Mouse (Mus musculus): ENCODE data around the gene Utp18. TPM values are rescaled to one million over a fixed set of nuclear protein-coding genes. Genes with fewer than 3 reads are reported as not detected.
A peak's percentile ranks its signal among the peaks of the same experiment; 100 is the strongest.

Gene Utp18
- polyA plus RNA-seq, 1 experiment = 3.9 TPM

DNA sequence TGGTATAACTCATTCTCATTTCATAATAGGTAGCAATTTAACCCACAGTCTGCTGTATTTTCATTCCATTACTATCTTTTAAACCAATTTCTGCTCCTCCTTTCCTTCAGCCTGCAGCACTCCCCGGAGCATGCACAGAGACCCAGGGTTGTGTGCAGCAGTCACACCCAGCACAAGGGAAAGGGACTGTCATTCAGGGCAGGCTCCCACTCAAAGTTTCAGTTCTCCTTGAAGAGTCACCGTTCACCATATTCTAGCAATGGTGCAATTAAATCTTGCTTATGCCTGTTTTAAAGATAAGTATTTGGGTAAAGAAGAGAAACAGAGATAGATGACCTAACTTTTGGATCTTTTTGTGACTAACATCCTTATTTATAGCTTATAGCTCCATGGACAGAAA is 24.4 kb downstream of the Utp18 start:
- no peak overlapping the region for H3K4me3 ChIP-seq (ENCODE audit: insufficient read depth, low read depth, low read length)
- H3K27ac ChIP-seq (ENCODE audit: insufficient read depth, low read depth, low read length) = no peak overlapping the region
- peaks cover 6% of the 10 kb centered on the region for H3K36me3 ChIP-seq (ENCODE audit: control insufficient read depth, insufficient read depth, low read length)
- DNase-seq = no peak
- no peaks in the 10 kb centered on the region for H3K27me3 ChIP-seq (replicated peaks; ENCODE audit: control insufficient read depth, insufficient read depth, low read length)
- no peaks in the 10 kb centered on the region for H3K4me1 ChIP-seq (ENCODE audit: control insufficient read depth, insufficient read depth, low read length)
- TF ChIP-seq CTCF (conservative IDR thresholded peaks at IDR 0.05; ENCODE audit: insufficient read depth, insufficient read length, low read depth, low read length) (no peak), POLR2A (IDR thresholded peaks at IDR 0.05; ENCODE audit: low read depth, low read length) (no peak)
- 80% methylated on average over 2 of the region's 2 CpGs for WGBS

GRCm38 (mm10) chr11:93860540-93861172 is 24.9 kb downstream of the Utp18 start:
- Histone ChIP-seq H3K4me3 (ENCODE audit: insufficient read depth, low read depth, low read length) (no peak overlapping the region), H3K27ac (ENCODE audit: insufficient read depth, low read depth, low read length) (no peak overlapping the region), H3K4me1 (ENCODE audit: control insufficient read depth, insufficient read depth, low read length) (no peaks in the 10 kb centered on the region), H3K36me3 (ENCODE audit: control insufficient read depth, insufficient read depth, low read length) (peaks cover 6% of the 10 kb centered on the region), H3K27me3 (replicated peaks; ENCODE audit: control insufficient read depth, insufficient read depth, low read length) (no peaks in the 10 kb centered on the region)
- no peak for TF ChIP-seq CTCF (conservative IDR thresholded peaks at IDR 0.05; ENCODE audit: insufficient read depth, insufficient read length, low read depth, low read length)
- no peak for TF ChIP-seq POLR2A (IDR thresholded peaks at IDR 0.05; ENCODE audit: low read depth, low read length)
- WGBS = 91% methylated on average over 1 of the region's 1 CpGs
- no peak for DNase-seq

- H3K27ac ChIP-seq (ENCODE audit: insufficient read depth, low read depth, low read length) = no peak overlapping the region
- H3K4me1 ChIP-seq (ENCODE audit: control insufficient read depth, insufficient read depth, low read length) = no peaks in the 10 kb centered on the region
- H3K4me3 ChIP-seq (ENCODE audit: insufficient read depth, low read depth, low read length) = no peak overlapping the region
- TF ChIP-seq CTCF (conservative IDR thresholded peaks at IDR 0.05; ENCODE audit: insufficient read depth, insufficient read length, low read depth, low read length) (peak; percentile 78), POLR2A (IDR thresholded peaks at IDR 0.05; ENCODE audit: low read depth, low read length) (no peak)
- 7% methylated on average over 6 of the region's 6 CpGs for WGBS
- peak; percentile 71 for DNase-seq
- H3K36me3 ChIP-seq (ENCODE audit: control insufficient read depth, insufficient read depth, low read length) = peaks cover 3% of the 10 kb centered on the region
- H3K27me3 ChIP-seq (replicated peaks; ENCODE audit: control insufficient read depth, insufficient read depth, low read length) = no peaks in the 10 kb centered on the region
Measured at GRCm38 (mm10) chr11:93856284-93856955, 29.1 kb downstream of the Utp18 start.

DNA sequence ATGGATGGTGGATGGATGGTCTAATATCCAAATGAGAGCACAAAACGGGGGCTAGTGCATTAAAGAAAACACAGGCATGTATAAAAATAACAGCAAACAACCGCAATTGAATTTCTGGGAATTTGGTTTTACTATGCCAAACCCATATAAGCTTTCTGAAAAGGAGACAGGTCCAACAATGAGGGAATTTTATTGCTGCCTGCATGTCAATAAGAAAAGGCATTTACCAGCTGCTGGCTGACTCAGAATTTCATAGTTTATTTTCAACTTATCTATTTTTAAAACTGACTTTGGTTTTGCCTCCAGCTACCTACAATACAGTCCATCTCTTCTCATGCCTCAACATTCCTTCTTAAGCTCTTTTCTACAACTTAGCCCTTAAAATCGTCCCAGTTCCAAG is 33.0 kb downstream of the Utp18 start:
- Histone ChIP-seq H3K36me3 (ENCODE audit: control insufficient read depth, insufficient read depth, low read length) (no peaks in the 10 kb centered on the region), H3K27ac (ENCODE audit: insufficient read depth, low read depth, low read length) (no peak overlapping the region), H3K27me3 (replicated peaks; ENCODE audit: control insufficient read depth, insufficient read depth, low read length) (no peaks in the 10 kb centered on the region), H3K4me3 (ENCODE audit: insufficient read depth, low read depth, low read length) (no peak overlapping the region), H3K4me1 (ENCODE audit: control insufficient read depth, insufficient read depth, low read length) (no peaks in the 10 kb centered on the region)
- 75% methylated on average over 3 of the region's 3 CpGs for WGBS
- TF ChIP-seq POLR2A (IDR thresholded peaks at IDR 0.05; ENCODE audit: low read depth, low read length) (no peak), CTCF (conservative IDR thresholded peaks at IDR 0.05; ENCODE audit: insufficient read depth, insufficient read length, low read depth, low read length) (no peak)
- no peak for DNase-seq

DNA sequence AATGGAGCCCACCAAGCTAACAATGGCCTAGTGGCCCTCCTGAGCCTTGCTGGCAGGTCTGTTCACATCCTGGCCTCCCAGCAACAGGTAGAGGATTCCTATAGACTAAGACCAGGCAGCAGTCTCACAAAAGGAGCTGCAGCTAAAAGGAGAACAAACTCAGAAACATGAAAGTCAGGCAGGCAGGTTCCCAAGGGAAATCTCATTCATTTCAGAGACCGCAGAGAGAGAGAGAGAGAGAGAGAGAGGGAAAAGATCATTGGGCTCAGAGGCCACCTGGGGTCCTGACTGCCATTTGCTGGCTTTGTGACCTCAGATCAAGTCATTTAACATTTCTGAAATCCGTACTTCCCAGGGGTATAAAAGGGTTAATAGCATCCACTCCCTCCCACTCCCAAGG is 38.2 kb downstream of the Utp18 start:
- WGBS = 28% methylated on average over 2 of the region's 2 CpGs
- H3K4me1 ChIP-seq (ENCODE audit: control insufficient read depth, insufficient read depth, low read length) = no peaks in the 10 kb centered on the region
- TF ChIP-seq CTCF (conservative IDR thresholded peaks at IDR 0.05; ENCODE audit: insufficient read depth, insufficient read length, low read depth, low read length) (no peak), POLR2A (IDR thresholded peaks at IDR 0.05; ENCODE audit: low read depth, low read length) (no peak)
- H3K27me3 ChIP-seq (replicated peaks; ENCODE audit: control insufficient read depth, insufficient read depth, low read length) = no peaks in the 10 kb centered on the region
- H3K4me3 ChIP-seq (ENCODE audit: insufficient read depth, low read depth, low read length) = no peak overlapping the region
- no peak overlapping the region for H3K27ac ChIP-seq (ENCODE audit: insufficient read depth, low read depth, low read length)
- DNase-seq = no peak
- H3K36me3 ChIP-seq (ENCODE audit: control insufficient read depth, insufficient read depth, low read length) = no peaks in the 10 kb centered on the region

GRCm38 (mm10) chr11:93835800-93836199 is 49.8 kb downstream of the Utp18 start:
- Histone ChIP-seq H3K4me1 (ENCODE audit: control insufficient read depth, insufficient read depth, low read length) (no peaks in the 10 kb centered on the region), H3K27me3 (replicated peaks; ENCODE audit: control insufficient read depth, insufficient read depth, low read length) (no peaks in the 10 kb centered on the region), H3K36me3 (ENCODE audit: control insufficient read depth, insufficient read depth, low read length) (no peaks in the 10 kb centered on the region), H3K27ac (ENCODE audit: insufficient read depth, low read depth, low read length) (no peak overlapping the region), H3K4me3 (ENCODE audit: insufficient read depth, low read depth, low read length) (no peak overlapping the region)
- DNase-seq = no peak
- 39% methylated on average over 2 of the region's 2 CpGs for WGBS
- TF ChIP-seq POLR2A (IDR thresholded peaks at IDR 0.05; ENCODE audit: low read depth, low read length) = no peak
- TF ChIP-seq CTCF (conservative IDR thresholded peaks at IDR 0.05; ENCODE audit: insufficient read depth, insufficient read length, low read depth, low read length) = no peak

DNA sequence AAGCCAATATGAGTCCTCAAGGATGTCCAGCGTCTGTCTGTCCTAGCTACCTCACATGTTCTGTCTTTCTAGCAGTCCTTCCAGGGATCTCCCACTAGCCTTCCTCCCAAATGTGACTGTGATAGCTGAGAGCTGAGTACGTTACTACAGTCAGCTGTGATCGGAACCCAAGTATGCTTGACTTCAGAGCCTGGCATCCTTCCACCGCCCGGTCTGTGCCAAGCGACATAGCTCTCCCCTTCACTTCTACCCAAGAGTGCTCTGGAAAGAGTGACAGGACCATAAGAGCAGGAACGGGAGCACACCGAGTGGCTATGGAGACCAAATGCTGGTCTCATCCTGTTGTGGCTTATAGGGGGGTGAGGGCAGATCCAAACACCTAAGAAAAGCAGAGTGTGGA is 55.6 kb downstream of the Utp18 start:
- Histone ChIP-seq H3K4me3 (ENCODE audit: insufficient read depth, low read depth, low read length) (no peak overlapping the region), H3K27ac (ENCODE audit: insufficient read depth, low read depth, low read length) (no peak overlapping the region), H3K4me1 (ENCODE audit: control insufficient read depth, insufficient read depth, low read length) (no peaks in the 10 kb centered on the region), H3K27me3 (replicated peaks; ENCODE audit: control insufficient read depth, insufficient read depth, low read length) (no peaks in the 10 kb centered on the region), H3K36me3 (ENCODE audit: control insufficient read depth, insufficient read depth, low read length) (no peaks in the 10 kb centered on the region)
- TF ChIP-seq POLR2A (IDR thresholded peaks at IDR 0.05; ENCODE audit: low read depth, low read length) = no peak
- TF ChIP-seq CTCF (conservative IDR thresholded peaks at IDR 0.05; ENCODE audit: insufficient read depth, insufficient read length, low read depth, low read length) = no peak
- WGBS = 85% methylated on average over 8 of the region's 8 CpGs
- DNase-seq = no peak
